Comparison of ENCODE assay signal across 17 mouse cellular contexts in genomic region chr6:55356976-55357635, GRCm38 (mm10). TPM values are rescaled to one million over a fixed set of nuclear protein-coding genes. Genes with fewer than 3 reads are reported as not detected.
A peak's percentile ranks its signal among the peaks of the same experiment; 100 is the strongest.
DNase-seq lines count a peak whose midpoint lies in the region; ATAC-seq and TF ChIP-seq lines count a peak whose summit lies in the region.
"Had no signal": no experiment of that assay in that cellular context is flagged by ENCODE, and none has a peak within 500 bp of the region (broad histone marks: within the 10 kb centered on the region; RNA-seq: fewer than 3 reads in every experiment).

No protein-coding gene starts in this region.

- ATAC-seq in forebrain, embryonic 11.5 days (replicated peaks; ENCODE audit: low FRiP score): no peak
- no peak for ATAC-seq in forebrain, postnatal 0 days
- no peak for ATAC-seq in kidney, embryonic 16.5 days (ENCODE audit: low FRiP score, low TSS enrichment)
- ATAC-seq in liver, postnatal 0 days: no peak
- ATAC-seq: midbrain, embryonic 13.5 days had no signal

- TF ChIP-seq EP300 in liver, postnatal 0 days (IDR thresholded peaks at IDR 0.05; ENCODE audit: low read depth): no peak

- no peak overlapping the region for H3K9ac ChIP-seq in forebrain, embryonic 11.5 days (ENCODE audit: low read length)
- H3K9ac ChIP-seq in forebrain, postnatal 0 days: no peak overlapping the region
- no peak overlapping the region for H3K9ac ChIP-seq in kidney, embryonic 16.5 days (replicated peaks; ENCODE audit: low read length)
- H3K9ac ChIP-seq in liver, postnatal 0 days (replicated peaks): no peak overlapping the region; the same call in 1 of the 2 replicates
- H3K9ac ChIP-seq: midbrain, embryonic 13.5 days had no signal

- 0 out of 2 replicates have a peak, but pooled peaks cover 4% of the 10 kb centered on the region for H3K4me1 ChIP-seq in forebrain, embryonic 11.5 days (replicated peaks; ENCODE audit: control insufficient read depth, insufficient read depth, low read length)
- no peaks in the 10 kb centered on the region for H3K4me1 ChIP-seq in forebrain, postnatal 0 days (ENCODE audit: insufficient read depth)
- H3K4me1 ChIP-seq in kidney, embryonic 16.5 days (ENCODE audit: insufficient read depth, low read length): 0 out of 2 replicates have a peak, but pooled peaks cover 2% of the 10 kb centered on the region
- H3K4me1 ChIP-seq in liver, postnatal 0 days (ENCODE audit: insufficient read depth): peaks cover 39% of the 10 kb centered on the region
- H3K4me1 ChIP-seq: midbrain, embryonic 13.5 days had no signal

- no peak overlapping the region for H3K27ac ChIP-seq in forebrain, embryonic 11.5 days (ENCODE audit: low read depth, low read length)
- no peak overlapping the region for H3K27ac ChIP-seq in forebrain, postnatal 0 days (ENCODE audit: low read depth, low read length)
- peak overlapping the region; percentile 57; the same call in 1 of the 2 replicates for H3K27ac ChIP-seq in kidney, embryonic 16.5 days (ENCODE audit: low read length)
- H3K27ac ChIP-seq in liver, postnatal 0 days (ENCODE audit: low read depth): peak overlapping the region; percentile 78
- H3K27ac ChIP-seq: midbrain, embryonic 13.5 days had no signal

- no peak overlapping the region for H3K4me3 ChIP-seq in forebrain, embryonic 11.5 days (ENCODE audit: low read depth, low read length)
- H3K4me3 ChIP-seq in forebrain, postnatal 0 days (ENCODE audit: low read depth, low read length): no peak overlapping the region
- no peak overlapping the region for H3K4me3 ChIP-seq in kidney, embryonic 16.5 days (ENCODE audit: low read length)
- no peak overlapping the region for H3K4me3 ChIP-seq in liver, postnatal 0 days (ENCODE audit: low read depth, low read length)
- H3K4me3 ChIP-seq: midbrain, embryonic 13.5 days had no signal

- no peaks in the 10 kb centered on the region for H3K9me3 ChIP-seq in forebrain, embryonic 11.5 days (ENCODE audit: control insufficient read depth, low read length)
- no peaks in the 10 kb centered on the region for H3K9me3 ChIP-seq in forebrain, postnatal 0 days (ENCODE audit: low read length)
- no peaks in the 10 kb centered on the region for H3K9me3 ChIP-seq in kidney, embryonic 16.5 days (ENCODE audit: low read length)
- H3K9me3 ChIP-seq in liver, postnatal 0 days (ENCODE audit: low read length): no peaks in the 10 kb centered on the region
- H3K9me3 ChIP-seq: midbrain, embryonic 13.5 days had no signal

- 70% methylated on average over 5 of the region's 5 CpGs for WGBS in forebrain, embryonic 11.5 days
- WGBS in forebrain, postnatal 0 days: 35% methylated on average over 5 of the region's 5 CpGs
- WGBS in kidney, embryonic 16.5 days: 71% methylated on average over 5 of the region's 5 CpGs
- 70% methylated on average over 5 of the region's 5 CpGs for WGBS in liver, postnatal 0 days (ENCODE audit: insufficient replicate concordance)

- TF ChIP-seq CTCF in forebrain, postnatal 0 days (IDR thresholded peaks at IDR 0.05; ENCODE audit: low read depth): no peak
- 0 out of 2 replicates have a peak, but pooled peaks have one; percentile 2 for TF ChIP-seq CTCF in liver, postnatal 0 days (IDR thresholded peaks at IDR 0.05; ENCODE audit: low read depth)

- no peaks in the 10 kb centered on the region for H3K27me3 ChIP-seq in forebrain, embryonic 11.5 days (ENCODE audit: control insufficient read depth, insufficient read depth, low read length)
- H3K27me3 ChIP-seq in forebrain, postnatal 0 days (ENCODE audit: insufficient read depth, low read length): no peaks in the 10 kb centered on the region
- no peaks in the 10 kb centered on the region for H3K27me3 ChIP-seq in kidney, embryonic 16.5 days (ENCODE audit: insufficient read depth, low read length)
- no peaks in the 10 kb centered on the region for H3K27me3 ChIP-seq in liver, postnatal 0 days (ENCODE audit: insufficient read depth, low read length)
- H3K27me3 ChIP-seq: midbrain, embryonic 13.5 days had no signal

- no peak overlapping the region for H3K4me2 ChIP-seq in forebrain, embryonic 11.5 days (ENCODE audit: low read depth, low read length, severe bottlenecking)
- no peak overlapping the region for H3K4me2 ChIP-seq in forebrain, postnatal 0 days (ENCODE audit: low read depth)
- no peak overlapping the region for H3K4me2 ChIP-seq in kidney, embryonic 16.5 days (replicated peaks; ENCODE audit: low read depth, low read length)
- H3K4me2 ChIP-seq in liver, postnatal 0 days (ENCODE audit: low read depth, low read length): no peak overlapping the region
- H3K4me2 ChIP-seq: midbrain, embryonic 13.5 days had no signal

- no peaks in the 10 kb centered on the region for H3K36me3 ChIP-seq in forebrain, embryonic 11.5 days (ENCODE audit: control insufficient read depth, insufficient read depth, low read length)
- H3K36me3 ChIP-seq in forebrain, postnatal 0 days (ENCODE audit: insufficient read depth): no peaks in the 10 kb centered on the region
- H3K36me3 ChIP-seq in kidney, embryonic 16.5 days (ENCODE audit: insufficient read depth, low read length): no peaks in the 10 kb centered on the region
- no peaks in the 10 kb centered on the region for H3K36me3 ChIP-seq in liver, postnatal 0 days (replicated peaks; ENCODE audit: insufficient read depth, low read length)
- H3K36me3 ChIP-seq: midbrain, embryonic 13.5 days had no signal

- peak; percentile 30 for DNase-seq in forebrain, embryonic 11.5 days (ENCODE audit: low spot score)
- DNase-seq in forebrain, postnatal 0 days: no peak
- no peak for DNase-seq in kidney, adult 9 months
- DNase-seq in spleen, postnatal 4 days (ENCODE audit: low spot score in 2 of 2): peak; percentile 22 to 65
- DNase-seq in spleen, adult 12 weeks (ENCODE audit: low spot score): no peak
- peak; percentile 12 for DNase-seq in liver, postnatal 0 days
- no peak for DNase-seq in adrenal gland, postnatal 25 days
- DNase-seq: cerebellum, postnatal 25 days; left cerebral cortex, postnatal 4 days had no signal

RNA-seq across cellular contexts. Expression of gene Ghrhr, which starts 19.0 kb away (rescaled TPM):
- polyA plus RNA-seq in forebrain, embryonic 11.5 days (2014; fragmentation: Nextera tagmentation; extraction: Ambion mirVana): not detected in 2 replicates
- not detected in 2 replicates for total RNA-seq in forebrain, postnatal 0 days (2014; rRNA removed)
- polyA plus RNA-seq in forebrain, postnatal 0 days (2015; fragmentation: Nextera tagmentation; extraction: Ambion mirVana): not detected in 2 replicates
- polyA plus RNA-seq in kidney, embryonic 16.5 days (2015; fragmentation: Nextera tagmentation; extraction: Ambion mirVana): 0.17 and 0.18 TPM in 2 replicates
- polyA plus RNA-seq in liver, postnatal 0 days (2015; fragmentation: Nextera tagmentation; extraction: Ambion mirVana): 0.08 and 0.09 TPM in 2 replicates
- total RNA-seq in adrenal gland, postnatal 25 days (2021): not detected in 2 replicates
- total RNA-seq: adrenal gland, postnatal 14 days; layer of hippocampus, postnatal 14 days; left cerebral cortex, postnatal 4 days had no signal
- polyA plus RNA-seq: embryonic facial prominence, embryonic 11.5 days; heart, embryonic 14.5 days; hindbrain, embryonic 11.5 days; midbrain, embryonic 13.5 days; urinary bladder, adult 2 months had no signal

RNA-seq across cellular contexts. Expression of gene Aqp1, which starts 20.9 kb away (rescaled TPM):
- polyA plus RNA-seq in forebrain, embryonic 11.5 days (2014; fragmentation: Nextera tagmentation; extraction: Ambion mirVana): 0.61 and 0.92 TPM in 2 replicates
- 10.3 and 13.0 TPM in 2 replicates for total RNA-seq in forebrain, postnatal 0 days (2014; rRNA removed)
- polyA plus RNA-seq in forebrain, postnatal 0 days (2015; fragmentation: Nextera tagmentation; extraction: Ambion mirVana): 11.0 and 11.9 TPM in 2 replicates
- polyA plus RNA-seq in kidney, embryonic 16.5 days (2015; fragmentation: Nextera tagmentation; extraction: Ambion mirVana): 50.8 and 69.9 TPM in 2 replicates
- 134 and 135 TPM in 2 replicates for polyA plus RNA-seq in liver, postnatal 0 days (2015; fragmentation: Nextera tagmentation; extraction: Ambion mirVana)
- total RNA-seq in adrenal gland, postnatal 25 days (2021): 34.6 and 48.9 TPM in 2 replicates

Comparison
In these comparisons a context has a peak if more than half of its experiments do, and no peak if none do; other contexts are left out.
1. DNase-seq: peak in forebrain, embryonic 11.5 days (single experiment), spleen, postnatal 4 days (2 of 2) and liver, postnatal 0 days (single experiment); none in forebrain, postnatal 0 days (single experiment), kidney, adult 9 months (single experiment), spleen, adult 12 weeks (single experiment) and adrenal gland, postnatal 25 days (single experiment).
2. H3K27ac ChIP-seq: peak in kidney, embryonic 16.5 days (single experiment) and liver, postnatal 0 days (single experiment); none in forebrain, embryonic 11.5 days (single experiment) and forebrain, postnatal 0 days (single experiment).